Mouse (Mus musculus) limb, embryonic 15.5 days (tissue): ENCODE results near the gene Ovca2. TPM values are rescaled to one million over a fixed set of nuclear protein-coding genes. Genes with fewer than 3 reads are reported as not detected.

Source experiments
- ATAC-seq: fragments of 200-750 bp; cut with Nextera tagmentation; 2 replicates; pipeline ENCODE4 v1.8.0; 2017; ENCODE audit warnings: low read depth, moderate TSS enrichment; ENCODE audit not compliant: insufficient number of reproducible peaks, low FRiP score, low TSS enrichment
- H3K27ac ChIP-seq: fragments of 300-500 bp; sonication (generic); 2 replicates; pipeline ENCODE4 v1.5.1; 2015; ENCODE audit warnings: moderate library complexity, mild to moderate bottlenecking, inconsistent platforms
- H3K27me3 ChIP-seq: fragments of 300-500 bp; sonication (generic); 2 replicates; pipeline ENCODE4 v1.6.1; 2015; ENCODE audit warnings: inconsistent platforms
- H3K36me3 ChIP-seq: fragments of 300-500 bp; sonication (generic); 2 replicates; pipeline ENCODE4 v1.6.1; 2015; ENCODE audit warnings: inconsistent platforms
- H3K4me1 ChIP-seq: fragments of 300-500 bp; sonication (generic); 2 replicates; pipeline ENCODE4 v1.6.1; 2015; ENCODE audit warnings: inconsistent platforms
- H3K4me2 ChIP-seq: fragments of 300-500 bp; sonication (generic); 2 replicates; pipeline ENCODE4 v1.6.1; 2015; ENCODE audit warnings: mild to moderate bottlenecking, inconsistent platforms
- H3K4me3 ChIP-seq: fragments of 300-500 bp; sonication (generic); 2 replicates; pipeline ENCODE4 v1.5.1; 2015; ENCODE audit warnings: mild to moderate bottlenecking, inconsistent platforms
- H3K9ac ChIP-seq: fragments of 300-500 bp; sonication (generic); 2 replicates; pipeline ENCODE4 v1.6.1; 2015; ENCODE audit warnings: inconsistent platforms
- H3K9me3 ChIP-seq: fragments of 300-500 bp; sonication (generic); 2 replicates; pipeline ENCODE4 v1.6.1; 2016; ENCODE audit warnings: inconsistent platforms
- WGBS: fragments of 180-500 bp; shearing (Covaris S2); methylation state at CpG from one replicate; pipeline ENCODE4 v1.1.7; 2015; 5-methylcytosine and 5-hydroxymethylcytosine counted together
- polyA plus RNA-seq: library from polyadenylated mRNA; unstranded; fragments of >200 nt; fragmentation: Nextera tagmentation; extraction: Ambion mirVana; gene quantifications from 2 replicates; pipeline ENCODE4 v1.2.1, GENCODE M21; 2015

Ovca2 gene
- 22.5 and 23.3 TPM in 2 replicates for polyA plus RNA-seq

GRCm38 (mm10) chr11:75178672-75179208 lies at the start of gene Ovca2:
Ovca2 (minus strand) TSS chr11:75178835.
- Histone ChIP-seq H3K4me1 (peaks cover 25% of the 10 kb centered on the region), H3K4me3 (peak within 1 kb of the TSS; percentile 81), H3K4me2 (peak within 1 kb of the TSS; percentile 81), H3K9ac (peak within 1 kb of the TSS; percentile 70), H3K9me3 (no peaks in the 10 kb centered on the region), H3K36me3 (peaks cover 53% of the 10 kb centered on the region), H3K27me3 (peaks cover 2% of the 10 kb centered on the region), H3K27ac (peak within 1 kb of the TSS; percentile 84)
- ATAC-seq = peak; percentile 89
- under 1% methylated on average over 33 of the region's 33 CpGs for WGBS

DNA sequence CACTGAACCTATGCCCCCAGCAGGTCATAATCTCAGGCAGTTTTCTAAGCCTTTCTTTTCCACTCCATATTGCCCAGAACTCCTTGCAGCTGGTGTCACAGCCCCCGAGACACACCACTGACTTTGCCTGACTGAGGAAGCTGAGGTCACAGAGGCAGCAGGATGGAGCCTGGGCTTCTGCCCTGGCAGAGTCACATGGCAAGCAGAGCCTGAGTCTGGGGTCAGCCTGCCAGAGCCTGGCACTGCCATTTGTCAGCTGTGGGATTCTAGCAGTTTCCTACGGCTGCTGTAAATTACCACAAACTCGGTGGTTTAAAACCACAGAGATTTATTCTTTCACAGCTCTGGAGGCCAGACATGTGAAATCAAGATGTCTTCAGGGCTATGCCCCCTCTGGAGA lies 49.0 kb upstream of the Ovca2 start:
- Histone ChIP-seq H3K36me3 (no peaks in the 10 kb centered on the region), H3K4me3 (no peak overlapping the region), H3K9me3 (no peaks in the 10 kb centered on the region), H3K4me1 (peaks cover 11% of the 10 kb centered on the region; the same call in 1 of the 2 replicates), H3K9ac (no peak overlapping the region), H3K27me3 (no peaks in the 10 kb centered on the region), H3K27ac (no peak overlapping the region), H3K4me2 (no peak overlapping the region)
- no peak for ATAC-seq
- WGBS = 28% methylated on average over 3 of the region's 3 CpGs

GRCm38 (mm10) chr11:75224835-75225234 lies 46.2 kb upstream of the Ovca2 start:
- Histone ChIP-seq H3K27me3 (no peaks in the 10 kb centered on the region), H3K4me3 (no peak overlapping the region), H3K4me2 (no peak overlapping the region), H3K36me3 (no peaks in the 10 kb centered on the region), H3K9me3 (no peaks in the 10 kb centered on the region), H3K27ac (no peak overlapping the region), H3K4me1 (no peaks in the 10 kb centered on the region), H3K9ac (no peak overlapping the region)
- no peak for ATAC-seq
- WGBS = 84% methylated on average over 4 of the region's 4 CpGs

GRCm38 (mm10) chr11:75224062-75224461 lies 45.4 kb upstream of the Ovca2 start:
- H3K9ac ChIP-seq = no peak overlapping the region
- 72% methylated on average over 12 of the region's 12 CpGs for WGBS
- no peaks in the 10 kb centered on the region for H3K27me3 ChIP-seq
- no peaks in the 10 kb centered on the region for H3K9me3 ChIP-seq
- H3K27ac ChIP-seq = no peak overlapping the region
- ATAC-seq = no peak
- H3K36me3 ChIP-seq = no peaks in the 10 kb centered on the region
- H3K4me2 ChIP-seq = no peak overlapping the region
- no peak overlapping the region for H3K4me3 ChIP-seq
- no peaks in the 10 kb centered on the region for H3K4me1 ChIP-seq

DNA sequence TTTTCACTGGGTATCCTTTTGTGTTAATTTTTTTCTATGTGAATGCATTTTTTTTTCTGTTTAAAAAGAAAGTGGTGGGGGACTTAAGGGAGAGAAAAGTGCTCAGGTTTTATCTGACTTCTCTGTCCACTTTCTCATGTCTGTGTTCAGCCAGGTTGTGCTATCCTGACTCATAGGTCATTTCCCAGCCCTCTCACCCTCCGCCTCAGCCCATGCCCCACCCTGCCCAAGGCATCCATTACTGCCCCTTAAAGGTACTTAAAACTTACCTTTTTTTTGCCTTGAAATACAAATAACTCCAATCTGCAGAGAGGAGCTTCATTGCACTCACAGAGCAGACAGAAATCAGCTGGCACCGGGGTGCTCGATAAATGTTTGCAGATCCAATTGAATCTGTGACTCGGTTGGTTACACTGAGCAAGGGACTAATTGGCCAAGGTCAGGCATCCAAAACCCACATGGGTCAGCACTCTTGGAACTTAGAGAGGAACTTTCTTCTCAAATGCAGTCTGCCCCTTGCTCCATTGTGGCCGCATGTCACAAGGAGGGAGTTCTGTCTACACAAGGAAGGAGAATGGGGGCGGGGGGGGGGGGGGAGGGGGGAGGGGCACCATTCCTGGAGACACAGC lies 42.0 kb upstream of the Ovca2 start:
- 70% methylated on average over 5 of the region's 6 CpGs for WGBS
- Histone ChIP-seq H3K9ac (no peak overlapping the region), H3K27me3 (no peaks in the 10 kb centered on the region), H3K36me3 (no peaks in the 10 kb centered on the region), H3K4me2 (no peak overlapping the region), H3K9me3 (no peaks in the 10 kb centered on the region), H3K4me1 (no peaks in the 10 kb centered on the region), H3K27ac (no peak overlapping the region), H3K4me3 (no peak overlapping the region)
- no peak for ATAC-seq

GRCm38 (mm10) chr11:75220115-75220514 lies 41.5 kb upstream of the Ovca2 start:
- no peaks in the 10 kb centered on the region for H3K27me3 ChIP-seq
- WGBS = 50% methylated on average over 9 of the region's 9 CpGs
- no peak for ATAC-seq
- H3K9ac ChIP-seq = no peak overlapping the region
- H3K4me1 ChIP-seq = no peaks in the 10 kb centered on the region
- no peaks in the 10 kb centered on the region for H3K9me3 ChIP-seq
- H3K27ac ChIP-seq = no peak overlapping the region
- H3K36me3 ChIP-seq = no peaks in the 10 kb centered on the region
- no peak overlapping the region for H3K4me2 ChIP-seq
- H3K4me3 ChIP-seq = no peak overlapping the region

GRCm38 (mm10) chr11:75214081-75214950 lies 35.7 kb upstream of the Ovca2 start:
- H3K36me3 ChIP-seq = no peaks in the 10 kb centered on the region
- H3K9ac ChIP-seq = no peak overlapping the region
- H3K4me1 ChIP-seq = peaks cover 20% of the 10 kb centered on the region
- H3K4me2 ChIP-seq = peak overlapping the region; percentile 62
- peak overlapping the region; percentile 27 for H3K4me3 ChIP-seq
- no peak for ATAC-seq
- no peak overlapping the region for H3K27ac ChIP-seq
- H3K9me3 ChIP-seq = no peaks in the 10 kb centered on the region
- 17% methylated on average over 13 of the region's 13 CpGs for WGBS
- no peaks in the 10 kb centered on the region for H3K27me3 ChIP-seq

DNA sequence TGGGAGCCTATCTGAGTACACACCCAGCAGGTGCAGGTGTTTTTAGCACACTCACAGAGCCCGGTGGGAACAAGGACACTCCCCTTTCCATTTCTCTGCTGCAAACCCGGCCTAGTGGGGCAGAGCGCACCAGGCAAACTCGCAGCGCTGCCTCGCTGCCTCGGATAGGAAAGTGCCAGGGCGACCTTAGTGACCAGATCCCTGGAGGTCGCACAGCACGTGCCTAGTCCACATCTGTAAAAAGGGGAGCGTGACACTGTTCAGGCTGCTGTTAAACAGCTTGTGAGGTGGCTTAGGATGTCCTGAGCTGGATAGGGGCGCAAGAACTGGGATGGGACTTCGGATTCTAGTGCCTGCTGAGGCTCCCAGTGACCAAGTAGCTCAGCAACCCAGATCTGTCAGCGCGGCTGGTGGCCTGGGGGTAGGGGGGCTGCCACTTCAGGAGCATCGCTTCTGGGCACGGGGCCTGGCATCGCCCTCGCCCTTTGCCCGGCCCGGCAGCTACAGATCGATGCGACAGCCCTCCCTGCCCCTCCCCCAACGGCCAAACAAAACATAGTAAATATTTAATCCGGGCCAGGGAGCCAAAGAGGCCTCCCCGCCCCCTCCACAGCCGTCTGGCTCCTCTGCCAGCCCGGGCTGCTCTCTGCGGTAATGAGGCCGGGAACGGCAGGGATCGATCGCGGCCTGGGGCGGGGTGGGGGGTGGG lies 34.9 kb upstream of the Ovca2 start:
- peaks cover 20% of the 10 kb centered on the region for H3K4me1 ChIP-seq
- ATAC-seq = no peak
- H3K36me3 ChIP-seq = no peaks in the 10 kb centered on the region
- no peaks in the 10 kb centered on the region for H3K27me3 ChIP-seq
- H3K27ac ChIP-seq = no peak overlapping the region
- WGBS = 8% methylated on average over 34 of the region's 35 CpGs
- no peaks in the 10 kb centered on the region for H3K9me3 ChIP-seq
- peak overlapping the region; percentile 27 for H3K4me3 ChIP-seq
- H3K9ac ChIP-seq = no peak overlapping the region
- H3K4me2 ChIP-seq = peak overlapping the region; percentile 62

DNA sequence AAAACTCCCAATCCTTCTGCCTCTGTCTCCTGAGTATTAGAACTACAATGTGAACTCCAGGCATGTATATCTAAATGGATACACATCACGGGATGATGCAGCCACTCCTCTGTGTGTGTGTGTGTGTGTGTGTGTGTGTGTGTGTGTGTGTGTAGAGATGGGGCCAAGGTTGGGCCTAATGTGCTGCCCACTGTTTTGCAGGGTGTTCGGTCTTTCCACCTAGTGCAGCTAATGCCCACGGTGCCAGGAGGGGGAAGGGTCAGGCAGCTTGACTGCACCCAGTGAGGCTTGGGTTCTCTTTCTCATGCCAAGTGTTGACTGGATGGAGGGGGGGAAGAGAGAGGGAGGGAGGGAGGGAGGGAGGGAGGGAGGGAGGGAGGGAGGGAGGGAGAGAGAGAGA lies 34.2 kb upstream of the Ovca2 start:
- Histone ChIP-seq H3K9me3 (no peaks in the 10 kb centered on the region), H3K27ac (no peak overlapping the region), H3K4me1 (peaks cover 20% of the 10 kb centered on the region), H3K27me3 (no peaks in the 10 kb centered on the region), H3K9ac (no peak overlapping the region), H3K4me3 (no peak overlapping the region), H3K4me2 (no peak overlapping the region), H3K36me3 (no peaks in the 10 kb centered on the region)
- no peak for ATAC-seq
- 73% methylated on average over 3 of the region's 3 CpGs for WGBS

DNA sequence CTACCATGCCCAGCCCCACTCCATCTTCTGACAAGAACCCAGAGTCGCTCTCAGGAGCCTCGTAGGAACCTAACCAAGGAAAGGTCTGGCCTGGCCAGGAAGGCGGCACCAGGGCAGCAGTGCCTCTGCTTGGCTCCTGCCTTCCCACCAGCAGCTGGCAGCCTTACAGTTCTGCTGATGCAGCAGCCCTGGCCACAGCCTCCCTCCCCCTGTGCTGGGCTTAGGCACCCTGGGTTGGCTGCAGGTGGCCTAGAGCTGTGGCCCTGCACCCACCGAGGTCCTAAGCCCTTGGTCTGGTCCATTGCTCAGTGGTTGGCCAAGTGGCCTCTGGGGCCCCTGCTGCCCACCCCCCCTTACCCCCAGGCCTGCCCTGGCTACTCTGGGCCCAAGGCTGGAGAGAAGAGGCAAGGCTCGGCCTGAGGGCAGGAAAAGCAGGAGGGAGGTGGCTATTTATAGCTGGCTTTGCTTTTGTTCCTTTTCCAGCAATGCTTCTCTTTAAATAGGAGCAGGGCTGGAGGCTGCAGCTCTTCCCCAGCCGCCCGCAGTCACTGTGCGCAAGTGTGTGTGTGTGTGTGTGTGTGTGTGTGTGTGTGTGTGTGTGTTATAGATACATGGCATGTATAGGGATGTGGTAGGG lies 33.5 kb upstream of the Ovca2 start:
- H3K9ac ChIP-seq = no peak overlapping the region
- H3K4me2 ChIP-seq = no peak overlapping the region
- H3K4me1 ChIP-seq = peaks cover 20% of the 10 kb centered on the region
- no peak overlapping the region for H3K4me3 ChIP-seq
- peak; percentile 61 for ATAC-seq
- WGBS = 54% methylated on average over 8 of the region's 8 CpGs
- 0 out of 2 replicates have a peak overlapping the region, but pooled peaks have one; percentile 3 for H3K27ac ChIP-seq
- H3K36me3 ChIP-seq = no peaks in the 10 kb centered on the region
- no peaks in the 10 kb centered on the region for H3K9me3 ChIP-seq
- no peaks in the 10 kb centered on the region for H3K27me3 ChIP-seq

DNA sequence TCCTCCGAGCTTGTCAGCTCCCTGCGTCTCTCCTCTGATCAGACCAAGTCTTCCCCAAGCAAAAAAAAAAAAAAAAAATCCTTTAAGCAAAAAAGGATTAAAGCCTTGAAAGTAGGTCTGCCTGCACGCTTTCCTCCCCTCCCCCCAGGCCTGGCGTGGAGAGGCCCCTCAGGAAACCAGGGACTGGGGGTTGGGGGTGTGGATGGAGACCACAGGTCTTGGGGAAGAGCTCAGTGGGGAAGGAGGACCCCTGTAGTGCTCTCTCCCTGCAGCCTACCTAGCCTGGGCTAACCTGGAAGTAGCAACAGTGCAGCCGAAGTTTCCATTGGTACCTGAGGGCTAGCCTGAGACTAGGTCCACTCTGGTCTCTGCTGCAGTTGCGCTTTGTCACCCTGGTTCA lies 32.1 kb upstream of the Ovca2 start:
- Histone ChIP-seq H3K9ac (no peak overlapping the region), H3K27ac (no peak overlapping the region), H3K36me3 (no peaks in the 10 kb centered on the region), H3K9me3 (no peaks in the 10 kb centered on the region), H3K4me1 (peaks cover 20% of the 10 kb centered on the region), H3K27me3 (no peaks in the 10 kb centered on the region), H3K4me3 (no peak overlapping the region), H3K4me2 (no peak overlapping the region)
- 60% methylated on average over 6 of the region's 6 CpGs for WGBS
- no peak for ATAC-seq
